Comparison of ENCODE assay signal across 11 mouse cellular contexts in the genomic region with DNA sequence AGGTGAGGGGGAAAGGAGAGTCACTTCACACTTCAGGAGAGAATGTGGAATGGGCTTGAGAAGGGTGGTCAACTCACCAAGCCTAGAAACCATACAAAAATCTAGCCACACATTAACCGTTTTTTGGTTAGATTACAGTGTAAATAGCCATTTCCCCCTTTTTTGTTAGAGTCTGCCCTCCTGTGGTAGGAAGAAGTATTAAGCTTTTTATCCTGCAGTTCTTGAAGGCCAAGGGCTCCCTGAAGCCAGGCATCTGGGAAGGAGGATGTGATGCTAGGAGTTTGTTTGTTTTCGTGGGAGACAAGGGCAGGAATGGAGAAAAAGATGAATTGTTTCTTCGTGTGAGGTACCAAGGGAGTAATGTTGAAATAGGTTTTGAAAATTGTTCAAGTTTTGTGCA.
DNase-seq lines count a peak whose midpoint lies in the region; TF ChIP-seq lines count a peak whose summit lies in the region.
"Had no signal": no experiment of that assay in that cellular context is flagged by ENCODE, and none has a peak within 500 bp of the region (broad histone marks: within the 10 kb centered on the region; RNA-seq: fewer than 3 reads in every experiment).

No protein-coding gene starts in this region.

- DNase-seq in cerebellum, postnatal 14 days: peak; percentile 9 to 21
- no peak for DNase-seq in cerebellum, adult 18-20 months
- DNase-seq in left cerebral cortex, adult 18-20 months (ENCODE audit: low spot score in 2 of 2): peak; percentile 1 to 7
- DNase-seq in left cerebral cortex, postnatal 36 days (ENCODE audit: low spot score in 2 of 2): no peak
- peak; percentile 5 for DNase-seq in 416B (ENCODE audit: low read depth)
- DNase-seq in right cerebral cortex, postnatal 36 days (ENCODE audit: low spot score in 2 of 2): no peak
- DNase-seq in heart, adult 9 months (ENCODE audit: low spot score in 2 of 2): no peak
- DNase-seq: spleen, adult 18-20 months had no signal

- no peak overlapping the region for H3K27ac ChIP-seq in cortical plate, adult 2 months (ENCODE audit: insufficient read depth, low read length)
- H3K27ac ChIP-seq: neural tube, embryonic 13.5 days had no signal

- intact Hi-C loops in left cerebral cortex, postnatal 36 days (cut with DNase I): loop anchor here (5.0 kb wide), 1 partner anchor 265 kb away; no protein-coding TSS in a partner anchor

- H3K4me1 ChIP-seq in cortical plate, adult 2 months (ENCODE audit: control insufficient read depth, insufficient read depth, low read length): no peaks in the 10 kb centered on the region
- H3K4me1 ChIP-seq: neural tube, embryonic 13.5 days had no signal

- no peak for TF ChIP-seq POLR2A in cortical plate, adult 2 months (IDR thresholded peaks at IDR 0.05; ENCODE audit: extremely low read depth, insufficient read depth, low read length)

- 0 out of 2 replicates have a peak, but pooled peaks have one; percentile 8 for TF ChIP-seq CTCF in cortical plate, adult 2 months (IDR thresholded peaks at IDR 0.05; ENCODE audit: extremely low read depth, insufficient read depth, low read length)

- no peak overlapping the region for H3K4me3 ChIP-seq in cortical plate, adult 2 months (ENCODE audit: insufficient read depth, low read length)
- H3K4me3 ChIP-seq: erythroblast, embryonic 14.5 days; neural tube, embryonic 13.5 days had no signal

Comparison
In these comparisons a context has a peak if more than half of its experiments do, and no peak if none do; other contexts are left out.
1. DNase-seq: peak in cerebellum, postnatal 14 days (2 of 2), left cerebral cortex, adult 18-20 months (2 of 2) and 416B (single experiment); none in cerebellum, adult 18-20 months (0 of 2), left cerebral cortex, postnatal 36 days (0 of 2), right cerebral cortex, postnatal 36 days (0 of 2) and heart, adult 9 months (0 of 2).